Mouse (Mus musculus): ENCODE measurements at regions not wholly inside any gene's neighbourhood (a gene's known extent, or its start where the extent isn't known, plus 50 kb on each side); places are given as distances from the start of the nearest gene placed in this dataset.

DNA sequence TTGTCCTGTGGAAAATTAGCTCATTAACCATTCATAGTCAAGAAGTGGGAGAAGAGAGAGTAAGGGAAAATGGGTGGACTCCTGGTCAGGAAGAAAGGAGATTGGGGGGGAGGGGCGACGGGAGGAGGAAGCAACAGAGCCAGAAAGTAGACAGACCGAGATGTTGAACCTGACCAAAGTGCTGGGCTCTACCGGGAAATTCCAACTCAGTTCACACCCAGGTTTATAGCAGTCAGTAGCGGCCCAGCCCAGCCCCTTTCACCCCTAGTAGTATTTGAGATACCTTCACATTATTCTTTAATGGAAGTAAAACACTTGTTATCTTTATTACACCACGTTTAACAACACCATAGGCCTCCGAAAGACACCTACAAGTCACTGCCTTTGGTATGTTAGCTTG is 158.2 kb downstream of the Hibadh start:
- TF ChIP-seq EP300 (IDR thresholded peaks at IDR 0.05; ENCODE audit: low read length) (no peak), ZNF384 (IDR thresholded peaks at IDR 0.05; ENCODE audit: low read depth, low read length) (no peak)

All from CH12.LX (cell line).